Mouse (Mus musculus): ENCODE measurements around the gene Tmeff1.
A peak's percentile ranks its signal among the peaks of the same experiment; 100 is the strongest.

Tmeff1 gene

GRCm38 (mm10) chr4:48564962-48565361 is 20.0 kb upstream of the Tmeff1 start:
- DNase-seq (ENCODE audit: low spot score in 2 of 2), result no peak

- DNase-seq (ENCODE audit: low spot score in 2 of 2), result no peak
These were observed 8.6 kb upstream of the Tmeff1 start for GRCm38 (mm10) chr4:48576361-48576760.

GRCm38 (mm10) chr4:48577831-48578230 is 7.1 kb upstream of the Tmeff1 start:
- DNase-seq (ENCODE audit: low spot score in 2 of 2), result no peak

- no peak for DNase-seq (ENCODE audit: low spot score in 2 of 2)
These were observed 6.6 kb upstream of the Tmeff1 start for GRCm38 (mm10) chr4:48578399-48578798.

GRCm38 (mm10) chr4:48579475-48580110 is 5.4 kb upstream of the Tmeff1 start:
- no peak for DNase-seq (ENCODE audit: low spot score in 2 of 2)

GRCm38 (mm10) chr4:48581201-48581600 is 3.8 kb upstream of the Tmeff1 start:
- no peak for DNase-seq (ENCODE audit: low spot score in 2 of 2)

- no peak for DNase-seq (ENCODE audit: low spot score in 2 of 2)
These were observed 3.0 kb upstream of the Tmeff1 start for GRCm38 (mm10) chr4:48581993-48582392.

GRCm38 (mm10) chr4:48582941-48583340 is 2.0 kb upstream of the Tmeff1 start:
- no peak for DNase-seq (ENCODE audit: low spot score in 2 of 2)

- DNase-seq (ENCODE audit: low spot score in 2 of 2), result peak; percentile 45 to 62
These were observed 496 bp downstream of the Tmeff1 start for GRCm38 (mm10) chr4:48585241-48586098.

GRCm38 (mm10) chr4:48586099-48586821 is 1.3 kb downstream of the Tmeff1 start:
- DNase-seq (ENCODE audit: low spot score in 2 of 2), result peak in 1 of 2 experiments; percentile 33

- no peak for DNase-seq (ENCODE audit: low spot score in 2 of 2)
These were observed 2.6 kb downstream of the Tmeff1 start for GRCm38 (mm10) chr4:48587526-48587925.

GRCm38 (mm10) chr4:48588576-48588975 is 3.6 kb downstream of the Tmeff1 start:
- DNase-seq (ENCODE audit: low spot score in 2 of 2), result no peak

GRCm38 (mm10) chr4:48590862-48591261 is 5.9 kb downstream of the Tmeff1 start:
- no peak for DNase-seq (ENCODE audit: low spot score in 2 of 2)

- no peak for DNase-seq (ENCODE audit: low spot score in 2 of 2)
These were observed 6.4 kb downstream of the Tmeff1 start for GRCm38 (mm10) chr4:48591390-48591789.

- DNase-seq (ENCODE audit: low spot score in 2 of 2), result no peak
These were observed 7.4 kb downstream of the Tmeff1 start for GRCm38 (mm10) chr4:48592328-48592727.

- DNase-seq (ENCODE audit: low spot score in 2 of 2), result no peak
These were observed 7.9 kb downstream of the Tmeff1 start for GRCm38 (mm10) chr4:48592844-48593243.

- DNase-seq (ENCODE audit: low spot score in 2 of 2), result no peak
These were observed 11.1 kb downstream of the Tmeff1 start for GRCm38 (mm10) chr4:48596111-48596510.

GRCm38 (mm10) chr4:48605650-48606049 is 20.7 kb downstream of the Tmeff1 start:
- DNase-seq (ENCODE audit: low spot score in 2 of 2), result no peak

- no peak for DNase-seq (ENCODE audit: low spot score in 2 of 2)
These were observed 24.5 kb downstream of the Tmeff1 start for GRCm38 (mm10) chr4:48609485-48609884.

GRCm38 (mm10) chr4:48610251-48610650 is 25.3 kb downstream of the Tmeff1 start:
- DNase-seq (ENCODE audit: low spot score in 2 of 2), result no peak

- DNase-seq (ENCODE audit: low spot score in 2 of 2), result no peak
These were observed 30.5 kb downstream of the Tmeff1 start for GRCm38 (mm10) chr4:48615483-48615882.

- no peak for DNase-seq (ENCODE audit: low spot score in 2 of 2)
These were observed 32.2 kb downstream of the Tmeff1 start for GRCm38 (mm10) chr4:48617201-48617600.

Measured in urinary bladder, postnatal 4 days (tissue).